Mouse (Mus musculus): ENCODE data around the gene Safb.

The Safb gene

DNA sequence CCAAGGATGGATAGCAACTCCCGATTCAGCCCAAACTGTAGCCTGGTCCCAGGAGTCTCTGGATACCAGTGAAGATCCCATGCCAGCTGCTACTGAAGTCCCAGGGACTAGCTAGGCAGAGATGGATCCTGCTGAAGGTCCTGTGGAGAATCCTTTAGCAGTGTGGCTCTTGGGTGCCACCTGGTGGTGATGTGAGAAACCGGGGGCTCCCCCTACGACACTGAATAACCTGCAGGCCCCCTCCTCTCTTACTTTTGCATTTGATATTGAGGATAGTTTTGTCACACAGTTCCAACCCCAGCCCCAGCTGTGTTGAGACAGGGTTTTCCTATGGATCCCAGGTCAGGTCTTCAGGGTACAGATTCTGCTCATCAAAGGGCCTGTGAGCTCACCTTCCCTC is 26.2 kb upstream of the Safb start:
- intact Hi-C loops (cut with DNase I) = loop anchor here (10.0 kb wide), 1 partner anchor 134 kb away; no protein-coding TSS in a partner anchor

DNA sequence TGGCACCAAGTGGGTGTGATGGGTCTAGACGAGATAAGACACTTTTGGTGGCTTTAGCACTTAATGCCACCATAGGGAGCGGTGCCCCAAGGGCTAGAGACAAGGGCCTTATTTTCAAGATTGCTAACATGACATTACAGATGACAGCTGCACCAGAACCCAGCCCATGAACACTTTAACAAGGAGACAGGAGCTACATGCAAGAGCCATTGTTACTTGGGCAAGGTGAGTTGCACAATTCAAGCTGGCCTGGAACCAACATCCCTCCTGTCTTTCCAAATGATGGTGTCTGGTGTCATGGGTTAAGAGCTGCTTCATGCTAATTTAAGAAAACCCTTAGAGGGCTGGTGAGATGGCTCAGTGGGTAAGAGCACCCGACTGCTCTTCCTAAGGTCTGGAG is 25.2 kb upstream of the Safb start:
- intact Hi-C loops (cut with DNase I) = loop anchor here (10.0 kb wide), 1 partner anchor 135 kb away; no protein-coding TSS in a partner anchor

DNA sequence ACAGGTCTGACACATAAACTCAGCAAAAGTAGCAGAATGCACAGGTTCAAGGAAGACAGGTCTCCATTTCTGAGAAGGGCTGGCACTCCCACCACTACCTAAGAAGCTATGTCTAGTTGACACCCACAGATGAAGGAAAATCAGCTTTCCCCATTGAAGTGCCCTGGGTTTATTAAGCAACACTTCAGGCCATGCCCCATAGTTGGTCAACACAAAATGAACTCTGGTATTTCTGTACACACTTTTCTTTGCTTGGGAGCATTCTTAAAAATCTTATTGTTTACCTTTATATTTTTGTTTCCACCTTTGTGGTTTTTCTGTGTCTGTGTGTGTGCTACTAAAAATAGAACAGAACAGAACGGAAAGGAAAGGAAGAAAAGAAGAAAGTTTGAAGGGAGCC is 24.5 kb upstream of the Safb start:
- intact Hi-C loops (cut with DNase I) = loop anchor here (5.0 kb wide), 1 partner anchor 107 kb away; no protein-coding TSS in a partner anchor

DNA sequence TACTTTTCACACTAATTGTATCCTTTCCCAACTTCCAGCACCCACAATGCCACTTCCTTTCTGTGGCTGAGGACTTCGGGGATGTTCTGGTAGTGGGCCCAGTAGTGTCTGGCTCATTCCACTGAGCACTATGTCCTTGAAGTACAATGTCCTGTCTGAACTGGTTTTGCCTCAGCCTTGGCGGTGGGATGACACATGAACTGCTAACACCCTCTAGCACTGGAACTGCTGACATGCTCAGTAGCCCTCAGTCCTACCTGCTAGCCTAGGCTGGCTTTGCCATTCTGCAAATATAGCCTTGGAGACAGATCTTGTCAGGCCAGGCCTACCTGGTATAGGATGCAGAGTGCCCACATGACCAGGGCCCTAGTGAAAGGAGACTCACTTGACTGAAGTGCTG is 22.8 kb upstream of the Safb start:
- intact Hi-C loops (cut with DNase I) = loop anchor here (5.0 kb wide), 1 partner anchor 105 kb away; no protein-coding TSS in a partner anchor

DNA sequence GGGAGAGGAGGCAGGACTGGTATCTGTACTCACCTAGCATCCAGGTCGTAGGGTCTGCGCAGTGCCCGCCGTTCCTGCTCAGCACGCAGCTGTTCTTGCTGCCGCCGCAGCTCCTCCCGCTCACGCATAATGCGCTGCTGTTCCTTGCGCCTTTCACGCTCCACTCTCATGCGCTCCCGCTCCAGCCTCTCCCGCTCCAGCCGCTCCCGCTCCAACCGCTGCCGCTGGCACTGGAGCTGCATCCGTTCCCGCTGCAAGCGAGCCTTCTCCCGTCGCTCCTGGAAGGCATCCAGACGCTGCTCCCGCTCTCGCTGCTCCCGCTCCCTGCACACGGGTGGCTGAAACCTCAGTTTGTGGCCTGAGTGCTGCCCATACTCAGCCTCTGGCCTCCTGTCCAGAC is 18.3 kb upstream of the Safb start:
- intact Hi-C loops (cut with DNase I) = no loop called here

DNA sequence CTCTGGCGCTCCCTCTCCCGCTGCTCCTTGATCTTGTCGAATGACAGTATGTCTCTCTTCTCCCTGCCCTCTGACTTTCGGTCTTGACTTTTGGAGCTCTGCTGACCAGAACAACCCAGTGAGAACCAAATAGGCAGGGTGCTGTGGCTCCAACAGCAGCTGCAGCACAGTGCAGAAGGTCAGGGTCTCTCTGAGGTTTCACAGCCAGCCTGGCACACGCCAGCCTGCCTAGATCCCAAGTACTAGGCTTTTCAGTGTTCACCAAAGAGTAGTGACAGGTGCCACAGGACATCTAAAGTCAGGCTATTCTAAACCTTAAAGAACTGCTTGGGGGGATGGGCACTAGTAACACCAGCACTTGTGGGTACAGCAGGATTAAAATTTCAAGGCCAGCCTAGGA is 17.7 kb upstream of the Safb start:
- intact Hi-C loops (cut with DNase I) = no loop called here

DNA sequence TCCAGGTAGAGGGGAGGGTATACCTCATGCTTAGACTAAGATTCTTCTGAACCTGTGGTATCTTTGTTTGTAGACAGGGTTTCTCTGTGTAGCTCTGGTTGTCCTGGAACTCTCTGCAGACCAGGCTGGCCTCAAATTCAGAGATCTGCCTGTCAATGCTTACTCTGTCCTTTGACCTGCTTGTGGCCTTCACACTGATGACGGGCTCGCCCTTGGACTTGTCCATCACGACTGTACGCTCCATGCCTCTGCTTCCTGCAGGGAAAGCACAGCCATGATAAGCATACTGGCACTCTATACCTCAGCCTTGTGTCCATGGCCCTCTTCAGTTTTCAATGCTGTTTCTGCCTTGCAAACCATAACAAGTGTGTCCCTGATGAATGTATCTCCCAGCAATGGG is 17.3 kb upstream of the Safb start:
- intact Hi-C loops (cut with DNase I) = no loop called here

DNA sequence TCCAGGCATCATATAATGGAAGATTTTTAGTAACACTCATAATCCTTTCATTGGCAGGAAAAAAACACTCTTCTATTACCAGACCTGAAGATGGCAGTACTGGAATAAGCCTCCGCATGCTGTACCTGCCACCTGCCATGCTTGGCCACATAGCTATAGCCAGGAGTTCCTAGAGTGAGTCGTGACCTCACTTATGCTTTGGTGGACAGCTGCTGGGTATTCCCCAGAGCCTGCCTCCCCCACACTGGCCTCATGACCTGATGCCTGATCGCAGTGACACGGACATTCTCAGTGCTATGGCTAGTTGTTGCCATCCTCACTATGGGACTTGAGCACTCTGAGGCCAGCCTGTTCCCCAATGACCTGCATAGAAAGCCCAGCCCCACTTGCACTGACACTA is 14.3 kb upstream of the Safb start:
- intact Hi-C loops (cut with DNase I) = no loop called here

DNA sequence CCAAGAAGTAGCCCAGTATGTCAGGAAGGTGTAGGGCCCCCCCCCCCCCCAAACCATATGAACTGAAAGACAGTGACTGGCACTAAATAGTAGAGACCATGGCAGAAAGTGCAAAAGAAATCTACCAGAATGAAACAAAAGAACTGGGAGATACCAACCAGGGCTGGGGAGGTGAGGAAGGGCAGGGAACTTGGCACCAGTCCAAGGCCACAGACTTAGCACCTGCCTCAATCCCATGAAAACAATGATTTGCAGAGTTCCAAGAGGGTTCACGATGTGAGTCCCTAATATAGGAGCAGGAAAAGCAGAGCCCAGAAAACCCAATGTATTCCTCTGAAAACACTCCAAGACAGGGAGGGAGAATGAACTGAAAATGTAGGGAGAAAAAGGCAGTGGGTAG is 12.5 kb upstream of the Safb start:
- intact Hi-C loops (cut with DNase I) = no loop called here

DNA sequence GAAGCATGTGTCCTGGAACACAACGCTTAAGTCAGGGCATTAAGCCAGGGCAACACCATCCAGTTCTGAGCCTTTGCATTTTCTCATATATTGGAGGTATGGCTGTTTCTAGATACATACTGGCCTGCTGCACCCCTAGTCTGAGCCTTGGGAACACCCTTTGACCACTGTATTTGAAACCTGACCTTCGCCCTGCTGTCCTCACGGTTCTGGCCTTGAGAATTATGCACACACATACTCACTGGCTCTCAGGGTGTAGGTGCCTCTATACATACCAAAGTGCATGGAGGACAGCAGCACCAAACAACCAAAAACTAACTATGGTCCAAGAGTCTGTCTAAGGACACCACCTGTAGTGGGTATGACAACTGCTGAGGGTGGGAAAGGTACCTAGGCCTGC is 11.7 kb upstream of the Safb start:
- intact Hi-C loops (cut with DNase I) = no loop called here

DNA sequence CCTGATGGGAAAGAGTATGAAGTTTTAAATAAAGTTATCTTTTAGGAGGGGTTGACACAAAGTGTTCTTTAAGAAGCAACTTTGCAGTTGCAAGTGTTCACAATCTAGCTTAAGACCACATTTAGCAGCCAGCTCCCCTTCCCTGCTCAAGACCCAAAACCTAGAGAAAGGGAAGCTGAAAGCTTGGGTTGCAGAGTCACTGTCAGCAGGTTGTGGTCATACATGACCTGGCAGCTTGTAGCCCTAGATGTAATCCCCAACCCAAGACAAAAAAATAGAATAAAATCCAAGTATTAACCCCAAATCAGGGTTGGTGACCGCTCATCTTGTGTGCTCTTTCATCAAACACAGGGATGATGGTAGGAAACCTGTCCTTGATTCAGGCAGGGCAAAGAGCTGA is 1.6 kb upstream of the Safb start:
- intact Hi-C loops (cut with DNase I) = no loop called here

DNA sequence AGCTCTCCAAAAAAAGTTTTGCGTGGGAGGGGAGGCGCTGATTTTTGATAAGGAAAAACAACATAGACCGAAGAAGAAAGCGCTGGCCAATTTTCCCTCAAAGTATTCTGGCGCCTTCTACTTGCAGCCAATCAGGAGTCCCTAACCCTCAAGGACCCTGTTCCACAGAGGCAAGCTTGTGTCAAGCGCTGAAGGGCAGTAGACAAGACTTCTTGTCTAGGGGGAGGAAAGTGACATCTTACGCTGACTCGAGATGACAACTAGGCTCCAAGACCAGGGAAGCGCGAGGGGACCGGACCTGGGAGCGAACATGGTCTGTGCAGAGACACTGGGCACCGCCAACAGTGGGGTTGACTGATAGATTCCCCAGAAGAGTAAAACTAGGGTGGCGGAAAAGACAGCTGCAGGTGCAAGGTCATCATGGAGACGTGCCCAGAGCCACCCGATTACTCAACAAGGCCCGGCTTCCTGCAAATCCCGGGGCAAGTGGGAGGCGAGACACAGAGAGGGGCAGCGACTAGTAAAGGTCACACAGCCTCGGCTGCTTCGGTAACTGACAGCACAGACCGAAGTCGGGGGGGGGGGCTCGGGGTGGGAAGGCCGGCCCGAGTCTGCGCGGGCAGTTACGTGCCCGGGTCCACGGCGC is 891 bp upstream of the Safb start:
- intact Hi-C loops (cut with DNase I) = no loop called here

DNA sequence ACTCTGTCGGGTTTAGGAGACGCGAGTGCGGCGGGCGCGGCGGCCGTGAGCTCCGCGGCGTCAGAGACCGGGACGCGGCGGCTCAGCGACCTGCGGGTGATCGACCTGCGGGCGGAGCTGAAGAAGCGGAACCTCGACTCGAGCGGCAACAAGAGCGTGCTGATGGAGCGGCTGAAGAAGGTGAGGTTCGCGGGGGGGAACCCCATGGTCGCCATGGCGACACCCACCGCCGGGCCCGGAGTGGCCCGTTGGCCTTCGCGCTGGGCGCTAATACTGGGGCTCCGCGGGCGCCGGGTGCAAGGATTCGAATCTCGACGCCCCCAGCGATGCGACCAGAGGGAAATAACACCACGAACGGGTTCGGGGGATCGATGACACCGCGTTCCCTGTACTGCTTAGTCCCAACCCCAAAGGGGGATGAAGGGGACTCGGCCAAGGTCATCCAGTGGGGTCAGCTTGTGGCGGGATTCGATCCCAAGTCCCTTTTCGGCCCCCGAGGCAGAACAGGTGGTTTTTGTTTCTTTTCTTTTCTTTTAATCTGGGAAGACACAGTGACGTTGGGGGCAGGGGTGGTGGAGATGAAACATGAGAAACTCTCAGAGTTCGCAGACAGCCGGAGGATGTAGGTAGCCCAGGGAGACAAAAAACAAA is 671 bp downstream of the Safb start:
- intact Hi-C loops (cut with DNase I) = no loop called here

DNA sequence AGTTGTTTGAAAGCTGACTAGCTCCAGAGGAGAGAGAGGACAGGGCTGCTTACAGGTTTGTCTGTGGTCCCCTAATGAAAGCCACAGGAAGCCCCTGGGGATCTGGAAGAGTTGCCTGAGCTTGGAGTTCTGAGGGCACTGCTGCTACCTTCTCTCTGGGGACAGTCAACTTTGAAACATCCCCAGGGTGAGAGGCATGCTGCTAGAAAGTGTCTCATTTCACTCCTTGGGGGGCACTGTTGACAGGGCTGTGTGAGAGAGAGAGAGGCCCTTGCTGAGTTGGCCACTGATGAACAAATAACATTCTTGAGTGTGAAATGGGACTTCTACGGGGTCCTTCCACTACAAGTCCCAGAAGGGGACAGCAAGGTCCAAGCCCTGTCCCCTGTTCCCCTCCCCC is 3.1 kb downstream of the Safb start:
- intact Hi-C loops (cut with DNase I) = no loop called here

DNA sequence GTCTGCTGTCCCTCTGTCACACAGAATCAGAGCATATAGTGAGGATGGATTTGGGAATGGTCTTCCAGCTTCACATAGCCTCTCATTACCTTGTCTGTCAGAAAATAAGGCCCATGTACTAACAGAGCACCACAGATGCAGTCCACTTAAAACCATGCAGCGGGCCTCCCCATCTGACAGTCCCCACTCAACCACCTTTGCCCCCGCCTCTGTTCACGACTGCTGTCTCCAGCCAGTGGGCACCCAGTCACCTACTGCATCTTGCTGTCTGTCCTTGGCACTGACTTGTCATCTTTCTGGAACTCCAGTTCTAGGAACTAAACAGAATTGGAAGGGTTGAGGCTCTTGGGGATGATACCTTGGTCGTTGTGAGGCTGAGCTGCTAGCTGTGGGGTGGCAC is 4.3 kb downstream of the Safb start:
- intact Hi-C loops (cut with DNase I) = no loop called here

DNA sequence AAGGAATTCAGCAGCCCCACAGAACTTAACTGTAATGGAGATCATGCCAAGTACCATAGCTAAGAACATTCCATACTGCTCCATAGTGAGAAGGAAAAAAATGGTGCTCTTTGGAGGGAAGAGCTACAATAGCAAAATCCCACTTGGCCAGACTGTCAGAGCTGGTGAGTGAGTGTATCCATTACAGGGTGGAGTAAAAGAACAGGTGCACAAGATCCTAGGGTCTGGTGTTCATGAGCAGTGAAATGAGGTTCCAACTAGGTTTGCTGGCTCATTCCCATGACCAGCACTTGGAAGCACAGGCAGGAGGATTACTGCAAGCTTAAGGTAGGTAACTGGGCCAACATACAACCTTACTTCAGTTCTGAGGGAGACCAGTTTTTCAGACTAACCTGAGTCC is 7.9 kb downstream of the Safb start:
- intact Hi-C loops (cut with DNase I) = no loop called here

DNA sequence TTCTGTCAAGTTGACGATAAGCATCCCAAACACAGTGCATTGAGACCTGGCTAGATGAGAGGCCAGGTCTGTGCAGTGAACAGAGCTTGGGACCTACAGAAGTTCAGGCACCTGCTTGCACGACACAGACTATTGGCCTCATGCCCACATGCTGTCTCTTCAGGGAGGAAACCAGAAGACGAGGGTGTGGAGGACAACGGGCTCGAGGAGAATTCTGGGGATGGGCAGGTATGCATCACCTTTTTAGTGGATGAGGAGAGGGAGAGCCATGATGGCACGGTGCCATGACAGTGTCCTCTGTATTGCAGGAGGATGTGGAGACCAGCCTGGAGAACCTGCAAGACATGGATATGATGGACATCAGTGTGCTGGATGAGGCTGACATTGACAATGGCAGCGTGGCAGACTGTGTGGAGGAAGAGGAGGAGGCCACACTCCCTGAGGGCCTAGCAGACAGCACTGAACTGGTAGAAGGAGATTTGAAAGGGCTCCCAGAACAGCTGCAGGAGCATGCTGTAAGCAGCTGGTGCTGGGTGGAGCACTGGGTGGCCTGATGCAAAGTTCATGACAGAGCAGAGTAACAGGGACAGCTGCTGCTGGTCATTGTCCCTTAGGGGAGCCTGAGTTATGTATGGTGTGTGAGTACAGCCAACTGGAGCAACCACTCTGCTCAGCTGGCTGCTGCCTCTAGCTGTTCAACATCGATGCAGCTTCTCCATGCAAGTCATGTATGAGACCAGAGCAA is 9.1 kb downstream of the Safb start:
- intact Hi-C loops (cut with DNase I) = no loop called here

DNA sequence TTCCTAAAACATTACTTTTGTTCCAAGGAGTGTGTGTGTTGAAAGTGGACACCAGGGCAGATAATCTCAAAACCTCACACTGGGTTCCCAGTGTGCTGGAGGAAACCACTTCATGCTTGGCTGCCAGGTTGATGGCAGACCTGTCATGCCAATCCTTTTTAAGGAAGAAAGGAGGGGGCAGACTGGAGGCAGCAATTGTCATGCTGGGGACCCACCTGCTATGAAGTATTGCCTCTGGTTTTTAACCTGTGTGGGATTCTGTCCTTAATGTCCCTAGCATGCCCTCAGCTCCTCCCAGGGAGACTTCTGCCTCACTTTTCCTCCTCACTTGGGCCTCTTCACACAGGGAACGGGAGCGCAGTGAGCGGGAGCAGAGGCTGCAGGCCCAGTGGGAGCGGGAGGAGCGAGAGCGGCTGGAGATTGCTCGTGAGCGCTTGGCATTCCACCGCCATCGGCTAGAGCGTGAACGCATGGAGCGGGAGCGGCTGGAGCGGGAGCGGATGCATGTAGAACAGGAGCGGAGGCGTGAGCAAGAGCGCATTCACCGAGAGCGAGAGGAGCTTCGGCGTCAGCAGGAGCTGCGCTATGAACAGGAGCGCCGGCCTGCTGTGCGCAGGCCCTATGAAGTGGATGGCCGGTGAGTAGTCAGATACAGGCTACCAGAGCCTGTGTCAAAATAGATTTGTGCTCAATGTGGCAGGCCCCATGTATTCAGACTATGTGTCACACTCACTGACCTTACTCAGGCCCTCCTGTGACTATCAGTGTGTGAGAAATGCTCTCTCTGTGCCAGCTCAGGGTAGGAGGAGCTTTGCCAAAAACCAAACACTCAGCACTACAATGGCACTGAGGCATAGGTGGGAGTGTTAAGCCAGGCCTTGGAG is 18.8 kb downstream of the Safb start:
- intact Hi-C loops (cut with DNase I) = no loop called here

DNA sequence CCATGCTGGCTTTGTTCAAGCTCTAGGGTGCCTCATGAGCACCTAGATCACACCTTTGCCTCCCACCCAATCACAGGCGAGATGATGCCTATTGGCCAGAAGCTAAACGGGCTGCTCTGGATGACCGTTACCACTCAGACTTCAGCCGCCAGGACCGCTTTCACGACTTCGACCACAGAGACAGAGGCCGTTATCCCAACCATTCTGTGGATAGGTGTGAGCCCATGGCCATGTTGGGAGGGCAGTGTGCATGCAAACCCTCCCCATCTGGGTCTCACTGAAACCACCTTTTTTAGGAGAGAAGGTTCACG is 19.4 kb downstream of the Safb start:
- intact Hi-C loops (cut with DNase I) = no loop called here

DNA sequence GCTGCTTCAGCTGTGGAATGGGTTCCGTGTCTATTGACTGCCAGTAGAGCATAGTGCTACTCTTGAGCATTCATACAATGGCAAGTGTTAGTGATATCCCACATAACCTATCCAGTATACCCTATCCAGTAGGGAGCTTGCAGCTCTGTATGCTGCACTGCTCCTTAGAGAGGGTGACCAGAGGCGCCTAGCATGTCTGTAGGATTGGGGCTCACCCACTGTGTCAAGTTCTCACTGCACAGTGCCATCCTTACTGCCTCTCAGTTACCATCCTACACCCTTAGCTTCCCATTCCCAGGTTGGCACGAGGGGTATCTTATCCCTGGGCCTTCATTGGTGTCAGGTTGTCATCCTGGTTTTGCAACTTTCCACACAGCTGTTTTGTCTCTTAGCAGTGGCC is 19.8 kb downstream of the Safb start:
- intact Hi-C loops (cut with DNase I) = no loop called here

DNA sequence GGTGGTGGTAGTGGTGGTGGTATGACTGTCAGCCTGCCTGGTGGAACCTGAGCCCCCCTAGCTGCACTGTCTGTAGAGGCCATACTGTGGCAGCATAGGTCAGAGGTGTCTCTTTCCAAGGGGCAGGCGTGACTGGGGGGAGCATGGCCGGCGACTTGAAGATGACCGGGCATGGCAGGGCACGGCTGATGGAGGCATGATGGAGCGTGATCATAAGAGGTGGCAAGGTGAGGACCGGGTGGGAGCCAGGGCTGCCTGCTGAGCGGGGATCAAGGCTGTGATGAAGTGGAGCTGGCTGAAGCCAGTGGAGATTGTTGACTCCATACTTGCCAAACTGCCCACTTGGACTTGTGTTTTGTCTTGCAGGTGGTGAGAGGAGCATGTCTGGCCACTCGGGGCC is 20.8 kb downstream of the Safb start:
- intact Hi-C loops (cut with DNase I) = no loop called here
